Mouse (Mus musculus) ovary, adult 2 months (tissue): ENCODE data around the gene Tmem236. TPM values are rescaled to one million over a fixed set of nuclear protein-coding genes. Genes with fewer than 3 reads are reported as not detected.

ENCODE experiments used
- polyA plus RNA-seq: library from polyadenylated mRNA; depleted of rRNA; stranded (reverse); fragments of >200 nt; gene quantifications from 2 replicates; pipeline ENCODE4 v1.2.3, GENCODE M21; 2012; rRNA removed

Tmem236 gene
- polyA plus RNA-seq: not detected in 2 replicates

DNA sequence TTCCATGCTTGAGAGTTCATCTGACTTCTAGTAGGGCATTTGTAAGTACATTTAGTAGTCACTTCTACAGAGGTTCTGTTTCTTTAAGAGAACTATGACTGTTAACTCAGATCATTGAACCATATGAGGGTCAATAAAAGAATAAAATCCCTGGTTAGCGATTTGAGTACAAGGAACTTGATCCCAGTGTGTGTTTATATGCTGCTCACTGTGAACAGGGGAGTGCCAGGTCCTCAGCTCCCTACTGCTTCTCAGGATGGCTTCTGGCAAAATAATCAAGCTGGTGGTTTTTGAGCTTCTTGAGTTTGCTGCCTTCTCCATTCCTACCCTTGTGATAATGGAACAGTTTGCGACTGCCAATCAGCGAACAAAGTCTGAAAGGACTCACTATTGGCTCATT lies at the start of gene Tmem236:
Tmem236 (plus strand) TSS at position 190 of the 400 bp plus-strand sequence.

DNA sequence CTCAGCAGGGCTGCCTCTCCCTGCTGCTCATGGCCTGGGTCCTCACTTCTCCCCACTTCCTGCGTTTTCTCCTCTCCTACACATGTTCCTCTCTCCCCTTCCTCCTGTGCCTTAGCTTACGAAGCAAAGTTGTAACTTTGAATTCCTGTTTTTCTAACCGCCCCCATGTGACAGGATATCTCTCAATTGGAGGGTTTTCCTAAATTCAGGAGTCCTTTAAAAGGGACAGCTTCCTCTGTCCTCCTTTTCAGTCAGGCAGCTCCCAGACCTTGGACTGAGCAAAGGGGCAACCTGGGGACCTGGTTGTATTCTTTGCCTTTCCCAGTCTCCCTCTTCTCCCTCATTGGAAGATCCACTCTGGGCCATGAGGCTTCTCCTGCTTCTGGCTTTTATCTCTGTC lies 54.8 kb downstream of the Tmem236 start, which contains the start of gene Mrc1:
Mrc1 (plus strand) TSS at position 244 of the 400 bp plus-strand sequence.

Other genes starting within 250 kb of the Tmem236 start
- 68.7 and 79.1 TPM in 2 replicates for gene Hacd1, start 118.4 kb upstream of the Tmem236 start, polyA plus RNA-seq
- gene Stam, start 100.4 kb upstream of the Tmem236 start, polyA plus RNA-seq: 14.5 and 22.4 TPM in 2 replicates
- 1.1 and 1.3 TPM in 2 replicates for gene Mrc1, start 54.9 kb downstream of the Tmem236 start, polyA plus RNA-seq
- gene Slc39a12, start 213.8 kb downstream of the Tmem236 start, polyA plus RNA-seq: 0.12 and 0.15 TPM in 2 replicates